Comparison of ENCODE assay signal across 15 mouse cellular contexts in the genomic region with DNA sequence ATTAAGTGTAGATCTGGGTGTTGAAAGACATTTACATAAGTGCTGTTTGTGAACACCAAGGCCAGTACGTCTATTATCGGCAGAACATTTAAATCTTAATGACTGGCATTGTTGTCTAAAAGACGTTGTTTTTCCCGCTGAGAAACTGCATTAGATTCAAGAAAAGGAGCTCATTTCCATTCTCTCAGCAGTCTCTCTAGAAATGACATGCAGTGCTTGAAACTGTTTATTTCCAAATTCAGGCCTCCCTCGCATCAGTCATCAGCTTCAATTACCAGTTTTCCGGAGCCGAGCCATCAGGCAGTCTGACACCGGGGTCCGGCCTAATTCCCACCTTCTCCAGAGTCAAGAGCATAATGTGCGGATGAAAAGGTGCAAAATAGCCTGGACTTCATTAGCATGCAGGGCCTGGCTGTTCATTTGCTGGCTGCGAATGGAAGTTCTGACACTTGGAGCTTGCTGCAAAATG. TPM values are rescaled to one million over a fixed set of nuclear protein-coding genes. Genes with fewer than 3 reads are reported as not detected.
DNase-seq lines count a peak whose midpoint lies in the region; ATAC-seq and TF ChIP-seq lines count a peak whose summit lies in the region.
"Had no signal": no experiment of that assay in that cellular context is flagged by ENCODE, and none has a peak within 500 bp of the region (broad histone marks: within the 10 kb centered on the region; RNA-seq: fewer than 3 reads in every experiment).

No protein-coding gene starts in this region.

- H3K36me3 ChIP-seq in heart, embryonic 14.5 days (ENCODE audit: control insufficient read depth, insufficient read depth, low read length): no peaks in the 10 kb centered on the region
- H3K36me3 ChIP-seq in hindbrain, embryonic 11.5 days (ENCODE audit: control insufficient read depth, insufficient read depth, low read length): no peaks in the 10 kb centered on the region
- no peaks in the 10 kb centered on the region for H3K36me3 ChIP-seq in midbrain, embryonic 16.5 days (ENCODE audit: control insufficient read depth, insufficient read depth, low read length)
- H3K36me3 ChIP-seq: embryonic facial prominence, embryonic 15.5 days; liver, embryonic 12.5 days had no signal

- H3K4me1 ChIP-seq in heart, embryonic 14.5 days (ENCODE audit: control insufficient read depth in 2 of 2, insufficient read depth in 2 of 2, low read length in 2 of 2): peaks cover 4 to 11% of the 10 kb centered on the region in 2 experiments; a peak in 2 of 4 replicates
- peaks cover 3% of the 10 kb centered on the region for H3K4me1 ChIP-seq in hindbrain, embryonic 11.5 days (replicated peaks; ENCODE audit: control insufficient read depth, insufficient read depth, low read length)
- H3K4me1 ChIP-seq in midbrain, embryonic 16.5 days (ENCODE audit: control insufficient read depth, insufficient read depth, low read length): peaks cover 6% of the 10 kb centered on the region
- H3K4me1 ChIP-seq: embryonic facial prominence, embryonic 15.5 days; liver, embryonic 12.5 days had no signal

- no peak for TF ChIP-seq POLR2A in brain, embryonic 14.5 days (IDR thresholded peaks at IDR 0.05; ENCODE audit: borderline replicate concordance, extremely low read depth, insufficient read depth, insufficient read length, poor library complexity, severe bottlenecking)

- H3K27ac ChIP-seq in heart, embryonic 14.5 days (replicated peaks in 1 of 2; ENCODE audit: control insufficient read depth in 1 of 2, insufficient read depth in 1 of 2, low read depth in 2 of 2, low read length in 2 of 2): no peak overlapping the region
- no peak overlapping the region for H3K27ac ChIP-seq in hindbrain, embryonic 11.5 days (ENCODE audit: low read depth, low read length)
- no peak overlapping the region for H3K27ac ChIP-seq in midbrain, embryonic 16.5 days (ENCODE audit: low read length)
- H3K27ac ChIP-seq in layer of hippocampus, adult 2 months: no peak overlapping the region
- H3K27ac ChIP-seq: embryonic facial prominence, embryonic 15.5 days; liver, embryonic 12.5 days had no signal

- TF ChIP-seq CTCF in brain, embryonic 14.5 days (IDR thresholded peaks at IDR 0.05; ENCODE audit: borderline replicate concordance, extremely low read depth, insufficient read depth, insufficient read length): no peak
- TF ChIP-seq CTCF in layer of hippocampus, adult 2 months (conservative IDR thresholded peaks at IDR 0.05): no peak

- H3K27me3 ChIP-seq in heart, embryonic 14.5 days (ENCODE audit: control insufficient read depth, insufficient read depth, low read length): peaks cover 21% of the 10 kb centered on the region
- H3K27me3 ChIP-seq in hindbrain, embryonic 11.5 days (ENCODE audit: control insufficient read depth, insufficient read depth, low read length): peaks cover 16% of the 10 kb centered on the region
- peaks cover 14% of the 10 kb centered on the region for H3K27me3 ChIP-seq in midbrain, embryonic 16.5 days (ENCODE audit: control insufficient read depth, insufficient read depth, low read depth, low read length)

- intact Hi-C loops in heart, postnatal 14 days (cut with DNase I): no loop called here

- H3K4me3 ChIP-seq in heart, embryonic 14.5 days (ENCODE audit: control insufficient read depth in 1 of 2, insufficient read depth in 1 of 2, low read depth in 1 of 2, low read length in 2 of 2): no peak overlapping the region
- H3K4me3 ChIP-seq in hindbrain, embryonic 11.5 days (ENCODE audit: low read depth, low read length): no peak overlapping the region
- no peak overlapping the region for H3K4me3 ChIP-seq in midbrain, embryonic 16.5 days (ENCODE audit: low read depth, low read length)
- no peak overlapping the region for H3K4me3 ChIP-seq in layer of hippocampus, adult 2 months
- H3K4me3 ChIP-seq: embryonic facial prominence, embryonic 15.5 days; liver, embryonic 12.5 days had no signal

- no peak for ATAC-seq in heart, embryonic 14.5 days (ENCODE audit: insufficient number of reproducible peaks, insufficient read depth, low FRiP score, low read depth)
- peak; percentile 27; the same call in 1 of the 2 replicates for ATAC-seq in hindbrain, embryonic 11.5 days (ENCODE audit: low FRiP score)
- ATAC-seq in midbrain, embryonic 16.5 days: peak; percentile 36; the same call in 1 of the 2 replicates
- ATAC-seq: liver, embryonic 12.5 days; Patski had no signal

- DNase-seq in heart, postnatal 14 days: no peak
- peak; percentile 86 for DNase-seq in brain, embryonic 14.5 days (ENCODE audit: low read depth)
- no peak for DNase-seq in hindbrain, embryonic 11.5 days (ENCODE audit: low spot score)
- DNase-seq in adrenal gland, adult 2 months: no peak
- DNase-seq in kidney, adult 8-10 months: no peak
- DNase-seq in layer of hippocampus, adult 2 months (ENCODE audit: low spot score in 2 of 2): no peak
- DNase-seq: adrenal gland, postnatal 14 days; cerebellum, postnatal 25 days; heart, adult 18-20 months; kidney, adult 2 months had no signal

- WGBS in heart, embryonic 14.5 days: 26% methylated on average over 11 of the region's 11 CpGs
- WGBS in hindbrain, embryonic 11.5 days: 27% methylated on average over 11 of the region's 11 CpGs
- 17% methylated on average over 11 of the region's 11 CpGs for WGBS in midbrain, embryonic 16.5 days

- no peaks in the 10 kb centered on the region for H3K9me3 ChIP-seq in heart, embryonic 14.5 days (ENCODE audit: control insufficient read depth, low read length)
- no peaks in the 10 kb centered on the region for H3K9me3 ChIP-seq in hindbrain, embryonic 11.5 days (ENCODE audit: control insufficient read depth, low read length)
- H3K9me3 ChIP-seq in midbrain, embryonic 16.5 days (replicated peaks; ENCODE audit: control insufficient read depth, low read length, poor library complexity, severe bottlenecking): no peaks in the 10 kb centered on the region
- H3K9me3 ChIP-seq: embryonic facial prominence, embryonic 15.5 days; liver, embryonic 12.5 days had no signal

- H3K4me2 ChIP-seq in heart, embryonic 14.5 days (ENCODE audit: low read length): peak overlapping the region; percentile 34
- H3K4me2 ChIP-seq in hindbrain, embryonic 11.5 days (replicated peaks; ENCODE audit: low read depth, low read length): no peak overlapping the region
- H3K4me2 ChIP-seq in midbrain, embryonic 16.5 days (ENCODE audit: low read length): peak overlapping the region; percentile 3; the same call in 1 of the 2 replicates
- H3K4me2 ChIP-seq: embryonic facial prominence, embryonic 15.5 days; liver, embryonic 12.5 days had no signal

- H3K9ac ChIP-seq in heart, embryonic 14.5 days (ENCODE audit: low read length): no peak overlapping the region
- no peak overlapping the region for H3K9ac ChIP-seq in hindbrain, embryonic 11.5 days (ENCODE audit: low read depth, low read length)
- no peak overlapping the region; the same call in 1 of the 2 replicates for H3K9ac ChIP-seq in midbrain, embryonic 16.5 days (ENCODE audit: low read depth, low read length)
- H3K9ac ChIP-seq: embryonic facial prominence, embryonic 15.5 days; liver, embryonic 12.5 days had no signal

RNA-seq across cellular contexts. Expression of gene Kiz, which starts 32.1 kb away (rescaled TPM):
- polyA plus RNA-seq in heart, embryonic 14.5 days (2014; fragmentation: Nextera tagmentation; extraction: Ambion mirVana): 28.3 and 28.4 TPM in 2 replicates
- 10 to 100 TPM; 54.5 to 64.3 TPM for total RNA-seq in heart, postnatal 14 days (2021)
- 12.7 and 14.6 TPM in 2 replicates for polyA plus RNA-seq in brain, embryonic 14.5 days (2012; rRNA removed)
- 27.8 and 33.8 TPM in 2 replicates for polyA plus RNA-seq in hindbrain, embryonic 11.5 days (2014; fragmentation: Nextera tagmentation; extraction: Ambion mirVana)
- 27.9 and 28.3 TPM in 2 replicates for polyA plus RNA-seq in midbrain, embryonic 16.5 days (2015; fragmentation: Nextera tagmentation; extraction: Ambion mirVana)
- total RNA-seq in adrenal gland, adult 2 months (2021): 10 to 100 TPM; 48.2 to 50.0 TPM
- 1.5 TPM in 2 replicates for polyA plus RNA-seq in adrenal gland, adult 2 months (2012; rRNA removed)
- total RNA-seq in layer of hippocampus, adult 2 months (2021): 10 to 100 TPM; 20.6 to 20.9 TPM
